Mouse (Mus musculus) hindbrain, embryonic 10.5 days (tissue): ENCODE results near the gene Slc25a12. TPM values are rescaled to one million over a fixed set of nuclear protein-coding genes. Genes with fewer than 3 reads are reported as not detected.
"Not testable (repeated sequence)": the region's sequence is repeated elsewhere in the genome, so short reads cannot be mapped to it uniquely, and the experiment has no call there.

Experiments used
- DNase-seq: peaks from one replicate; pipeline ENCODE4 v3.0.0-alpha.2; 2017; ENCODE audit warnings: low spot score
- H3K27ac ChIP-seq: fragments of 300-500 bp; sonication (generic); 2 replicates; pipeline ENCODE4 v1.5.1; 2016; ENCODE audit warnings: mild to moderate bottlenecking, moderate library complexity
- H3K27me3 ChIP-seq: fragments of 300-500 bp; sonication (generic); 2 replicates; pipeline ENCODE4 v1.6.1; 2016; ENCODE audit warnings: mild to moderate bottlenecking; ENCODE audit not compliant: poor library complexity, insufficient read depth, severe bottlenecking
- H3K36me3 ChIP-seq: fragments of 300-500 bp; sonication (generic); 2 replicates; pipeline ENCODE4 v1.6.1; 2016; ENCODE audit warnings: mild to moderate bottlenecking, moderate library complexity
- H3K4me1 ChIP-seq: fragments of 300-500 bp; sonication (generic); replicated peaks from 2 replicates; pipeline ENCODE4 v1.6.1; 2016; ENCODE audit warnings: mild to moderate bottlenecking
- H3K4me3 ChIP-seq: fragments of 300-500 bp; sonication (generic); 2 replicates; pipeline ENCODE4 v1.5.1; 2016; ENCODE audit warnings: mild to moderate bottlenecking, moderate library complexity
- H3K9me3 ChIP-seq: fragments of 300-500 bp; sonication (generic); 2 replicates; pipeline ENCODE4 v1.6.1; 2016; ENCODE audit warnings: mild to moderate bottlenecking, moderate library complexity
- WGBS: fragments of 180-500 bp; shearing (Covaris S2); methylation state at CpG from one replicate; pipeline ENCODE4 v1.1.7; 2016; 5-methylcytosine and 5-hydroxymethylcytosine counted together
- polyA plus RNA-seq: library from polyadenylated mRNA; unstranded; fragments of >200 nt; fragmentation: Nextera tagmentation; extraction: Ambion mirVana; gene quantifications from 2 replicates; pipeline ENCODE4 v1.2.1, GENCODE M21; 2016

Slc25a12 gene
- polyA plus RNA-seq = 34.5 and 36.4 TPM in 2 replicates

- WGBS = under 1% methylated on average over 57 of the region's 57 CpGs
- peaks cover 14% of the 10 kb centered on the region for H3K4me1 ChIP-seq
- 0 out of 2 replicates have a peak, but pooled peaks cover under 1% of the 10 kb centered on the region for H3K36me3 ChIP-seq
- H3K9me3 ChIP-seq = no peaks in the 10 kb centered on the region
- peak; percentile 86 for DNase-seq
- peak within 1 kb of the TSS; percentile 89 for H3K4me3 ChIP-seq
- H3K27me3 ChIP-seq = no peaks in the 10 kb centered on the region
- H3K27ac ChIP-seq = peak within 1 kb of the TSS; percentile 88
Measured at GRCm38 (mm10) chr2:71367125-71367880, at the start of gene Slc25a12. TSS of gene Slc25a12 (minus strand) at chr2:71367749.

- WGBS = 91% methylated on average over 1 of the region's 1 CpGs
- H3K4me3 ChIP-seq = no peak overlapping the region
- DNase-seq = no peak
- H3K27me3 ChIP-seq = no peaks in the 10 kb centered on the region
- no peaks in the 10 kb centered on the region for H3K9me3 ChIP-seq
- no peak overlapping the region for H3K27ac ChIP-seq
- H3K4me1 ChIP-seq = no peaks in the 10 kb centered on the region
- H3K36me3 ChIP-seq = peaks cover 88% of the 10 kb centered on the region
Measured at GRCm38 (mm10) chr2:71405613-71406012, 38.1 kb upstream of the Slc25a12 start.

DNA sequence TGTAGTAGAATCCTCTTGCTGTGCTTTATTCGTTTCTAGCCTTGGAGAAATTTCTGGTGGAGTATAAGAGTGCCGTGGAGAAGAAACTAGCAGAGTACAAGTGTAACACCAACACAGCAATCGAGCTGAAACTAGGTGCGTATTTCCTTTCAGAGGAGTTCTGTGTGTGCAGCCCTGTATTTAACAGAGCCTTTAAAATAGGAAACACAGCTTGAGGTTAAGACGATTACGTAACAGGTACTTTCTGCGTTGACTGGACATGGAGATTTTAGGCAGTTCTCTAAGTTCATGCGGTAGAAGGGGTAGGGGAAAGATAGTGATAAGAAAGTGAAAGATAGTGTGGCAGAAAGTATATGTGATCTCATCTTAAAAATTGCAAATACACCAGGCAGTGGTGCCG is 22.3 kb upstream of the Slc25a12 start:
- no peaks in the 10 kb centered on the region for H3K9me3 ChIP-seq
- H3K27ac ChIP-seq = peak overlapping the region; percentile 92
- 72% methylated on average over 9 of the region's 9 CpGs for WGBS
- H3K4me3 ChIP-seq = peak overlapping the region; percentile 93
- peaks cover 46% of the 10 kb centered on the region for H3K36me3 ChIP-seq
- peaks cover 18% of the 10 kb centered on the region for H3K4me1 ChIP-seq
- H3K27me3 ChIP-seq = no peaks in the 10 kb centered on the region
- DNase-seq = no peak

DNA sequence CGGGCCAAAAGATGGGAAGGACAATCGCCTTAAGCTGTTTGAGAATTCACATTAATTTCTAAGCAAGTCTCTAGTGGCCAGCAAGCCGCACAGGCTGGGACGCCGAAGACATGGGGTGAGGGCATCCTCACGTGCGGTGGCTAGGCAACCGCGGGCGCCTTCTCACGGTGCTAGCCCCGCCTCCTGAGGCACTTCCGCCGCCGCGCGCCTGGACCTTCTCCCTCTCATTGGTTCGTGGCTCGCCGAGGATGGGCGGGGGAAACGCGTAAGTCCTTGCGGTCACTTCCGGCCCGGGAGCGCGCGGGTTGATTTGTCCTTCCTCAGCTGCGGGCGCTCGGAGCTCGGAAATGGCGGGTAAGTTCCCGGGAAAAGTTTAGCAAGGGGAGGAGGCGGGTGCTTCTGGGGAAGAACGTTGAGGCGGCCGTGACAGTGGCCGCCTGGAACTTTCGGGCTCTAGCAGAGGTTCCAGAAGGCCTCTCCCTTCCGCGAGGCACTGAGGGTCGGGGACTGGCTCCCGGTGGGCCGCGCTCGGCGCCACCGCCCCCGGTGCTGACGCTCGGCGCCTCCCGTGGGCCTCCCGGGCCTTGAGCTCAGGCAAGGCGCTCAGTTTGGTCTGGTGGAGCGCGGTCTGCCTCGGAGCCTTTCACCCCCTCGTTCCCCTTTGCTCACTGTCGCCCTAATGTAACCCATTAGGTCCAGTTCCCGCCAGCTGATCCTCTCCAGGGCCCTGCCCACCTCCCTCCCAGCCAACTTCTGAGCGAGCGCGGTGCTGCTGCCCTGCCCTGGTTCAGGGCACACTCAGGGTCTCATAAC is 21.6 kb upstream of the Slc25a12 start, which contains the start of gene Hat1:
Gene Hat1 (plus strand): TSS at position 8 of the 813 bp plus-strand sequence.
- DNase-seq = peak; percentile 98
- no peaks in the 10 kb centered on the region for H3K9me3 ChIP-seq
- peak within 1 kb of the TSS; percentile 92 for H3K27ac ChIP-seq
- peak within 1 kb of the TSS; percentile 93 for H3K4me3 ChIP-seq
- WGBS = under 1% methylated on average over 66 of the region's 66 CpGs
- H3K27me3 ChIP-seq = no peaks in the 10 kb centered on the region
- peaks cover 39% of the 10 kb centered on the region for H3K36me3 ChIP-seq
- H3K4me1 ChIP-seq = peaks cover 18% of the 10 kb centered on the region

GRCm38 (mm10) chr2:71387766-71388165 is 20.2 kb upstream of the Slc25a12 start:
- H3K27me3 ChIP-seq = no peaks in the 10 kb centered on the region
- no peaks in the 10 kb centered on the region for H3K9me3 ChIP-seq
- H3K4me3 ChIP-seq = no peak overlapping the region
- no peak overlapping the region for H3K27ac ChIP-seq
- 94% methylated on average over 6 of the region's 6 CpGs for WGBS
- H3K4me1 ChIP-seq = peaks cover 18% of the 10 kb centered on the region
- peaks cover 25% of the 10 kb centered on the region for H3K36me3 ChIP-seq
- peak; percentile 5 for DNase-seq

GRCm38 (mm10) chr2:71383890-71384289 is 16.3 kb upstream of the Slc25a12 start:
- no peak overlapping the region for H3K27ac ChIP-seq
- no peak for DNase-seq
- WGBS = 39% methylated on average over 11 of the region's 11 CpGs

GRCm38 (mm10) chr2:71381962-71382361 is 14.4 kb upstream of the Slc25a12 start:
- H3K4me3 ChIP-seq = no peak overlapping the region
- H3K27me3 ChIP-seq = no peaks in the 10 kb centered on the region
- DNase-seq = no peak
- H3K4me1 ChIP-seq = no peaks in the 10 kb centered on the region
- WGBS = 77% methylated on average over 4 of the region's 4 CpGs
- no peaks in the 10 kb centered on the region for H3K9me3 ChIP-seq
- no peak overlapping the region for H3K27ac ChIP-seq
- no peaks in the 10 kb centered on the region for H3K36me3 ChIP-seq

More at GRCm38 (mm10) chr2:71383890-71384289, 16.3 kb upstream of the Slc25a12 start:
- peaks cover 6% of the 10 kb centered on the region for H3K4me1 ChIP-seq
- H3K27me3 ChIP-seq = no peaks in the 10 kb centered on the region
- no peaks in the 10 kb centered on the region for H3K36me3 ChIP-seq
- H3K9me3 ChIP-seq = no peaks in the 10 kb centered on the region
- no peak overlapping the region for H3K4me3 ChIP-seq

DNA sequence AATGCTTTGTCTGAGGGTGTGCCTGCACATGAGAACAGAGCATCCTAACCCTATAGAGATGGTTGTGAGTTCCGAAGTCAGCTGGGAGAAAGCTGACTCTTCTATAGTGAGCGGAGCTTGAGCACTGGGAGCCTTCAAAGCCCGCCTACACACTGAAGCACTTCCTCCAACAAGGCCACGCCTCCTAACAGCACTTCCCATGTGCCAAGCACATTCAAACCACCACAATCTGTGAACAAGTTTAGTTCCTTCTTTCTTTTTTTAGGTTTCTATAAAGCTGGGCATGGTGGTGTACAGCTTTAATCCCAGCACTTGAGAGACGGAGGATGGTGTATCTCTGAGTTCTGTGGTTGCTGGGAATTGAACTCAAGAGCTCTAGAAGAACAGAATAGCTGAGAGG is 9.9 kb upstream of the Slc25a12 start:
- Histone ChIP-seq H3K36me3 (no peaks in the 10 kb centered on the region), H3K4me3 (no peak overlapping the region), H3K27me3 (no peaks in the 10 kb centered on the region), H3K27ac (no peak overlapping the region), H3K4me1 (no peaks in the 10 kb centered on the region), H3K9me3 (no peaks in the 10 kb centered on the region)
- WGBS = 88% methylated on average over 5 of the region's 5 CpGs
- DNase-seq = no peak

DNA sequence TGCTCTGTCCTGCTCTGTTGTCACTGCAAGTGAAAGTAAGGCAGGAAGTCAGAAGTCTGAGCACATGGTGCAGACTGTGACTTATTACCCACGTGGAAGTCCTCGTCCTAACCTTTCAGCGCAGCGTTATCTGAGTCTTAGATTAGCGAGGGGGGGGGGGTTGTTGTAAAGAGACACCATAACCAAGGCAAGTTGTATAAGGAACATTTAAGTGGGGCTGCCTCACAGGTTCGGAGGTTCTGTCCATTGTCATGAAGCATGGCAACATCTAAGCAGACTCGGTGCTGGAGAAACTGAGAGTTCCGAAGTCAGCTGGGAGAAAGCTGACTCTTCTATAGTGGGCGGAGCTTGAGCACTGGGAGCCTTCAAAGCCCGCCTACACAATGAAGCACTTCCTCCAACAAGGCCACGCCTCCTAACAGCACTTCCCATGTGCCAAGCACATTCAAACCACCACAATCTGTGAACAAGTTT is 8.9 kb upstream of the Slc25a12 start:
- no peaks in the 10 kb centered on the region for H3K9me3 ChIP-seq
- H3K27me3 ChIP-seq = no peaks in the 10 kb centered on the region
- WGBS = 46% methylated on average over 11 of the region's 11 CpGs
- H3K4me3 ChIP-seq = no peak overlapping the region
- H3K27ac ChIP-seq = no peak overlapping the region
- H3K36me3 ChIP-seq = no peaks in the 10 kb centered on the region
- peak; percentile 13 for DNase-seq
- H3K4me1 ChIP-seq = no peaks in the 10 kb centered on the region

DNA sequence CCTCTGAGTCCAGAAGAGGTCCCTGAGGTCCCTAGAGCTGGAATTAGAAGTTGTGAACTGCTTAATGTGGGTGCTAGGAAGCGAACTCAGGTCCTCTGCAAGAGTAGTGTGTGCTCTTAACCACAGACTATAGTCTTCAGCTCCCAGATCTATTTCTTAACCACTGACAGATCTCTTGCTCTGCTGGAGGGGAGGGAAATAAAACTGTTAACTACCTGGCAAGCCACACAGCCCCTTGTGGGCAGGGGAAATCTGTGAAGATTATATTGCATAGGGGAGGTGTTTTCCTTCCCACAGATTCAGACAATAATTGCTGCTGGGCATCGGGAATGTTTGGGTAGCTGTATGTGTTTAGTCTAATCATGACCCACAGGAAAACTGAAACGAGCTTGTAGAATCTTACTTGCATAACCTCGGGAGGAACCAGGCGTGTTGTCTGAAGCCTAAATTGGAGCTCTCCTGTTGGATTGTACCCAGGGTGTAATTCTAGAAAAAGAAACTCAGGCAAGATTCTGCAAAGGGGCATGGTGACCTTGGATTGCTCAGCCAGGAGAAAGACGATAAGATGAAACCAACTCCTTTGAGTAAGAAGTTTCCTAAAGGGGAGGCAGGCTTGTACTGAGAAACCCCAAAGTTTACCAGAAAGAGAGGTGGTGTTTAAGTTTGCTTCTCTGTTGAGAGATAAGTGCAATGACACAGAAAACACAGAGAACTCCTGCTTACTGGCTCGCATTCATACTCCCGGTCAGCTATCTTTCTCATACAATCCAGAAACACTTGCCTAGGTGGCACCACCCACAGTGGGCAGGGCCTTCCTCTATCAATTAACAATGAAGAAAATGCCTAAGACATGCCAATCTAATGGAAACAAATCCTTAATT is 7.0 kb upstream of the Slc25a12 start:
- Histone ChIP-seq H3K4me3 (no peak overlapping the region), H3K9me3 (no peaks in the 10 kb centered on the region), H3K4me1 (no peaks in the 10 kb centered on the region), H3K27ac (no peak overlapping the region), H3K27me3 (no peaks in the 10 kb centered on the region), H3K36me3 (no peaks in the 10 kb centered on the region)
- no peak for DNase-seq
- 81% methylated on average over 8 of the region's 8 CpGs for WGBS

DNA sequence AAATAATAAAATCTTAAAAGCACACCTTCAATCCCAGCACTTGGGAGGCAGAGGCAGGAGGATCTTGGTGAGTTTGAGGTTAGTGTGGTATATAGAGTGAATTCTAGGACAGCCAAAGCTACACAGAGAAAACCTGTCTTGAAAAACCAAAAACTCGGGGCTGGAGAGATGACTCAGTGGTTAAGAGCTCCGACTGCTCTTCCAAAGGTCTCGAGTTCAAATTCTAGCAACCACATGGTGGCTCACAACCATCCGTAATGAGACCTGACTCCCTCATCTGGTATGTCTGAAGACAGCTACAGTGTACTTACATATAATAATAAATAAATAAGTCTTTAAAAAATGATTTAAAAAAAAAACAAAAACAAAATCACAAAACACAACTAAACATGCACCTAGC is 4.7 kb upstream of the Slc25a12 start:
- H3K4me1 ChIP-seq, H3K27me3 ChIP-seq, H3K9me3 ChIP-seq, H3K36me3 ChIP-seq, H3K27ac ChIP-seq, DNase-seq, H3K4me3 ChIP-seq: not testable (repeated sequence)
- 85% methylated on average over 4 of the region's 4 CpGs for WGBS

DNA sequence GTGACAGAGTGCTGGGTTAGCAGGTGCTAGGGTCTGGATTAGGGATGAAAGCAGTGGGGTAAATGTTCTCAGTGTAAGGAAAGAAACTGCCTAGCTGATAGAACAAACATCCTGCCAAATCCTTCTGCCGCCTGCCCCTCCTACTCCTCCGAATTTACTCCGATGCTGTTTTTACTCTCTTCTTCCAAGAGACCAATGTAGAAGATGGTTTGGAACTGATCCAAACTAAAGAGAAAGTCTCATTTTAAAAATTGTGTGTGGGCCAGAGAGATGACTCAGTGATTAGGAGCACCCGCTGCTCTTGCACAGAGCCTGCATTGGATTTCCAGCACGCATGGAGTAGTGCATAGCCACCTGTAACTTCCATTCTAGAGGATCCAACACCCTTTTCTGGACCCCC is 4.2 kb upstream of the Slc25a12 start:
- WGBS = 82% methylated on average over 5 of the region's 5 CpGs
- peaks cover 10% of the 10 kb centered on the region for H3K4me1 ChIP-seq
- DNase-seq = no peak
- H3K4me3 ChIP-seq = no peak overlapping the region
- H3K36me3 ChIP-seq = no peaks in the 10 kb centered on the region
- no peaks in the 10 kb centered on the region for H3K9me3 ChIP-seq
- no peak overlapping the region for H3K27ac ChIP-seq
- no peaks in the 10 kb centered on the region for H3K27me3 ChIP-seq
